Mouse (Mus musculus): ENCODE measurements around the gene Vmn1r129. TPM values are rescaled to one million over a fixed set of nuclear protein-coding genes. Genes with fewer than 3 reads are reported as not detected.
"Not testable (repeated sequence)": the region's sequence is repeated elsewhere in the genome, so short reads cannot be mapped to it uniquely, and the experiment has no call there.

Gene Vmn1r129
- not detected for total RNA-seq (2021)
- long read RNA-seq, result 0 reads

DNA sequence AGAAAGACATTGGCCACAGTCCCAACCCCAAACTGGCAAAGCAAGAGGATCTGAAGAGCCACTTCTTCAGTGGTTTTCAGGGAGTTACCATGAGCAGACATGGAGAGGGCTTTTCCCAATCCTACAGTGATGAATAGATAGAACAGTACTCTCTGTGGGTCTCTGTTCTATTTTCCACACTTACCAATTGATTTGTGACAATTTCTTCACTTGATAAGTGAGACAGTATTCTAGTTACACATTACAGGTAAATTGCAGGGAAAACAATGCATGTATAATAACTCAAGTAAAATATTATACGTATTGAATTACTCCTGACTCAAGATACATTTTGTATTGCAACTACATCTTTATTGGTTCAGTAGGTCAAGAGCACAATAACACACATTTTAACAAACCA is at the start of gene Vmn1r129:
Gene Vmn1r129 (minus strand): TSS at position 101 of the 400 bp plus-strand sequence.
- DNase-seq (ENCODE audit: low spot score in 2 of 2), result not testable (repeated sequence)

GRCm38 (mm10) chr7:21349073-21349472 is 12.0 kb downstream of the Vmn1r129 start, which contains the start of gene Vmn1r128:
TSS of gene Vmn1r128 (plus strand) at chr7:21349373.
- DNase-seq (ENCODE audit: low spot score in 2 of 2), result not testable (repeated sequence)

DNA sequence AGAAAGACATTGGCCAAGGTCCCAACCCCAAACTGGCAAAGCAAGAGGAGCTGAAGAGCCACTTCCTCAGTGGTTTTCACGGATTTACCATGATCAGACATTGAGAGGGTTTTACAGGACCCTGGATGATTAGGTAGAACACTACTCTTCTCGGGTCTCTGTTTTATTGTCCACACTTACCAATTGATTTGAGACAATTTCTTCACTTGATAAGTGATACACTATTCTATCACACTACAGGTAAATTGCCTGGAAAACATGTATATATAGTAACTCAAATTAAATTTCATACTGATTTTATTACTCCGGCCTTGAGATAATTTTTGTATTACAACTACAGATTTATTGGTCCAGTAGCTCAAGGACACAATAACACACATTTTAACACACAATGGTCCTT is 41.3 kb downstream of the Vmn1r129 start, which contains the start of gene Vmn1r127:
Gene Vmn1r127 (minus strand): TSS at position 101 of the 400 bp plus-strand sequence.
- not testable (repeated sequence) for DNase-seq (ENCODE audit: low spot score in 2 of 2)

Other genes with a start within 250 kb of the Vmn1r129 start
- gene Vmn1r122, start 227.2 kb downstream of the Vmn1r129 start, total RNA-seq (2021), result not detected
- gene Vmn1r123, start 199.1 kb downstream of the Vmn1r129 start, total RNA-seq (2021), result not detected
- not detected for gene Gm5157, start 170.9 kb downstream of the Vmn1r129 start, total RNA-seq (2021)
- gene Vmn1r124, start 100.7 kb downstream of the Vmn1r129 start, total RNA-seq (2021), result not detected
- not detected for gene Vmn1r125, start 89.1 kb downstream of the Vmn1r129 start, total RNA-seq (2021)
- gene Vmn1r126, start 59.8 kb downstream of the Vmn1r129 start, total RNA-seq (2021), result not detected
- not detected for gene Vmn1r127, start 41.4 kb downstream of the Vmn1r129 start, total RNA-seq (2021)
- gene Vmn1r128, start 11.9 kb downstream of the Vmn1r129 start, total RNA-seq (2021), result not detected
- not detected for gene Gm6882, start 71.5 kb upstream of the Vmn1r129 start, total RNA-seq (2021)
- not detected for gene Vmn1r130, start 150.5 kb upstream of the Vmn1r129 start, total RNA-seq (2021)
- gene Vmn1r131, start 184.8 kb upstream of the Vmn1r129 start, total RNA-seq (2021), result not detected